Mouse (Mus musculus) olfactory bulb, adult 2 months (tissue): ENCODE results near the gene Med27. TPM values are rescaled to one million over a fixed set of nuclear protein-coding genes. Genes with fewer than 3 reads are reported as not detected.

Experiments
- H3K27ac ChIP-seq: fragments of 200-500 bp; 2 replicates; pipeline ENCODE4 v1.5.1; 2012; ENCODE audit warnings: low read depth, low read length; ENCODE audit not compliant: insufficient read depth
- H3K4me1 ChIP-seq: fragments of 200-500 bp; 2 replicates; pipeline ENCODE4 v1.6.1; 2012; ENCODE audit warnings: low read length; ENCODE audit not compliant: control insufficient read depth, insufficient read depth
- H3K4me3 ChIP-seq: fragments of 200-500 bp; 2 replicates; pipeline ENCODE4 v1.5.1; 2012; ENCODE audit warnings: mild to moderate bottlenecking, low read depth, low read length, moderate library complexity; ENCODE audit not compliant: insufficient read depth
- CTCF ChIP-seq: fragments of 200-500 bp; IDR thresholded peaks from 2 replicates; pipeline ENCODE4 v1.5.1; 2012; ENCODE audit warnings: low read depth, mild to moderate bottlenecking, low read length, moderate library complexity; ENCODE audit not compliant: insufficient read depth
- POLR2A ChIP-seq: fragments of 200-500 bp; IDR thresholded peaks from 2 replicates; pipeline ENCODE4 v1.6.1; 2012; ENCODE audit warnings: mild to moderate bottlenecking, low read depth, low read length, moderate library complexity; ENCODE audit not compliant: insufficient read depth
- WGBS: fragments of 180-500 bp; shearing (Covaris S2); methylation state at CpG from one replicate; pipeline ENCODE4 v1.1.7; 2018; 5-methylcytosine and 5-hydroxymethylcytosine counted together
- polyA plus RNA-seq: library from polyadenylated mRNA; stranded (reverse); fragments of >200 nt; gene quantifications from 2 replicates; pipeline ENCODE4 v1.2.4, GENCODE M21; 2012; ENCODE audit warnings: low replicate concordance; ENCODE audit not compliant: missing spikeins, insufficient read depth, insufficient read length

Gene Med27
- polyA plus RNA-seq, 1 experiment: not detected

DNA sequence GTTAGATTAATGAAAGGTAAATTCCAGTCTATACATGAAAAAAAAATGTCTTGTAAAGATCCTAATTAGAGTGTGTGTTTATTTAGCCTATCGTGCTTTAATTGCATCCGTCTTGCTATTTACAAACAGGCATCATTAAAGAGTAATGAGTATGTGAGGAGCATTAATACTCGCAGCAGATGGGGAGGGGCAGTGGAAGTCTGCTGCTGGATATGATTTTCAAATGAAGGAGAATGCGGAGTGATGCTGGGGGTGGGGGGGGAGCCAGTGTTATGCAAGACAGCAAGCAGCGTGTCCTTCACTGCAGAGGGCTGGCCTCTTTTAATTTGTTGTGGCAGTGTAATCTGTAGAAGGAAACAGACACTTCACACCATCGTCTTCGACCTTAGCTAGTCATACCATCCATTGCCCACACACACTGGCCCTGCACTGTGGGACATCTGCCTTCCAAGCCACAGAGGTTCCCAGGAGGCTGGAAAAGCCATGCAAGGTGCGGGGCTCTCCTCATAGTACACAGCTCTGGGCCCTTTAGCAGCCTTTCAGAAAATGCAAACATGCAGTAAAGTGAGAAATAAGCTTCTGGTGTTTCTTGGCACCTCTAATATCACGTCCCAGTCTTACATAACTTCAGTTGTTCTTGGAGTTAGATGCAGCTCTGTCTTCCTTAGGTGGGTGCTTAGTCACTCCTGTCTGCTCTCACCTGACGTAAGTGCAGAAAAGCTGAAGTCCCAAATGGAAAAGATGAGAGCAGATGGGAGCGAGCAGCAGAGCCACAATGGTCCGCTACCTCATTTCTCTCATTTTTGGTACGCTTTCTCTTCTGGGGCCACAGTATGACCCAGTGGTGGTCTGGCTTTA, 142.0 kb downstream of the Med27 start:
- Histone ChIP-seq H3K4me3 (no peak overlapping the region), H3K27ac (no peak overlapping the region), H3K4me1 (peaks cover 3% of the 10 kb centered on the region)
- TF ChIP-seq CTCF (no peak), POLR2A (no peak)
- 76% methylated on average over 13 of the region's 13 CpGs for whole genome bisulfite sequencing

DNA sequence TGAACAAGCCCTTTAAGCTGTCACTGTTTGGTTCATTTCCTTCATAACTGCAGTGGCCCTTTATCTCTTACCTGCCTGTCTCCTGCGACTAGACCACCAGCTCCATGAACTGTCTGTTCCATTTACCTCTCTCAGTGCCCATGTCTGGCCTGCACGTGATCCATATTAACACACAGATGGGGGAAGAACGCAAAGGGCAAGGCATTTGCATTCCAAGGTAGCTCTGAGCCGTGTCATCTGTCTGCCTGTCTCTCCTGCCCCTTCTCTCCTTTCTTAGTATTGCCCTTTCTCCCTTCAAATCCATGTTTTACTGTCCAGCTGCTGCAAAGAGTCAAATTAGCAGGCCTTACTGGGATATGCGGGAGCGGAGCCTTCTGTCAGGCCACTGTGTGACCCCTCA, 145.0 kb downstream of the Med27 start:
- TF ChIP-seq POLR2A: no peak
- TF ChIP-seq CTCF: no peak
- Histone ChIP-seq H3K27ac (no peak overlapping the region), H3K4me1 (peaks cover 5% of the 10 kb centered on the region), H3K4me3 (no peak overlapping the region)
- 96% methylated on average over 6 of the region's 6 CpGs for whole genome bisulfite sequencing

DNA sequence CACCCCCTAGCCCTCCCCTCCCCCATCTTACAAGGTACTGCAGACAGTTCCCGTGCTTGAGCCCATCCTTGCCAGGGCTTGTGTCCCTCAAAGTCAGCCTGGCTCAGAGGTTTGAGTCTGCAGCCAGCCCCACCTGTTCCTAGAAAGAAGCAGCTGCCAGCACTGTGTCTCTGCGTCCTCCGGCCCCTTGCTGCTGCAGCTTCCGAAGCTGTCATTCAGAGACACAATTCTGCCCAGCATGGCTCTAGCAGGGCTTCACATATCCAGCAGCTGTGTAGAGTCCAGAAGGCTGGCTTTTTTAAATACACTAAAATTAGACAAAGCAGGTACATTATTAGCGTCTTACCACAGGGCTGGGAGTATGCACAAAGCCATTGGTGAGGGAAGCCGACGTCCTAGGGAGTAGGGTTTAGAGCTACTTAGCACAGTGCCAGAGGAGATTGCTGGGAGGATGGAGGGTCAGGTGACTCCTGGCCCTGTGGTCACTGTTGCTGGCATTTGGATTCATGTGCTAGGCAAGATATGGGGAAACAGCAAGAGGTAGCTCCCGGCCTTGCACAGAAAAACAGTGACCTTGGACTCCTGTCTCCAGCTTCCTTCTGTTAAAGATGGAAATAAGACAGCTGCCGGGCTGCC, 146.9 kb downstream of the Med27 start:
- WGBS: 67% methylated on average over 9 of the region's 9 CpGs
- TF ChIP-seq POLR2A (no peak), CTCF (no peak)
- no peak overlapping the region for H3K4me3 ChIP-seq
- H3K4me1 ChIP-seq: peaks cover 5% of the 10 kb centered on the region
- no peak overlapping the region for H3K27ac ChIP-seq

DNA sequence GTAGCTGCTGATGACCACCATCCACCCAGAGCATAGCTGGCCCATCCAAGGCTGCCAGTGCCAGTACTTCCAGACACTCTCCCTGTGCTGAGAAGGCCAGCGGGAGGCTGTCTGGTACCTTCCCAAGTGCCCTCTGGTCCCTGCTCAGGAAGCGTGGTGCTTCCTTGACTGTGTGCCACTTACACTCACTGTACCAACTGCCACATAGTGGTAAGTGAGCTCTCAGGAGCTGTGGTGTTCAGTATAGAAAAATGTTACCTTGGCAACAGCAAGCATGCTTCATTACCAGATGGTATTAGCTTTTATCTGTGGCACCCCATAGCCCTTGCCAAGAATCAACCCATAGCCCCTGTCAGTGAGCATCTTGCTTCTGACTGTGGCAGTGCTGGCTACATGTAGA, 148.7 kb downstream of the Med27 start:
- 94% methylated on average over 2 of the region's 2 CpGs for WGBS
- no peak for TF ChIP-seq CTCF
- TF ChIP-seq POLR2A: no peak
- H3K4me1 ChIP-seq: peaks cover 5% of the 10 kb centered on the region
- H3K27ac ChIP-seq: no peak overlapping the region
- no peak overlapping the region for H3K4me3 ChIP-seq

DNA sequence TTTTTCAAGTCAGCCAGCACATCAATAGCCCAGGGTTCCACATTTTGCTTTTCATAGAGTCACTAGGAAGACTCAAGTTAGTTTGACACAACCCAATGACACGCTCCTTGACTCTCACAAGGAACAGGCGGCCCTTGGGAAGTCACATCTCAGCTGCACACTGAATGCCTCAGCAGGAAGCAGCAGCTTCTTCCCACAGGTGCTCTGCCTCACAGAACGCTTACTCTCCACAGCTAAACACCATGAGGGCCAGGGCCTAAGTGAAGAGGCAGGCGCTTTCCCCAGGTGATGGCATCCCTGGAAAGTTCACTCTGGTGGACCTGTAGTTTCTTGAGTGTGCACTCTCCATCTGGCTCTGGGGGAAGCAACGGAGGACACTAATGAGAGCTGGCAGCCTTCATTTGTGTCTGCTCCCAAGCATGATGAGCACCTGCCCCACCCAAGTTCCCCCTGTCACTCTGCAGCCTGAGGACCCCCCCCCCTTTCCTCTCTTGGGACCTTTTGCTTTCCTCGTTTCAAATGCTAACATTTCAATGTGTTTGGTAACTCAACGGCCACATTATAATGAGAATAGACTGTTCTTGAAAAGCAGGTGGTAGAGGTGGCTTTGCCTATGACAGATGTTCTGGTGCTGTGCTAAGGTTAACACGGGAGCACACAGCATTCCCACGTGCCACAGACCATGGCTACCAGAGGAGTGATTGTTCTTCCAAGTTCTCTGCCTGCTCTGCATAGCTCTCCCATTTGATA, 154.2 kb downstream of the Med27 start:
- WGBS: 91% methylated on average over 9 of the region's 9 CpGs
- TF ChIP-seq CTCF (no peak), POLR2A (no peak)
- H3K27ac ChIP-seq: no peak overlapping the region

DNA sequence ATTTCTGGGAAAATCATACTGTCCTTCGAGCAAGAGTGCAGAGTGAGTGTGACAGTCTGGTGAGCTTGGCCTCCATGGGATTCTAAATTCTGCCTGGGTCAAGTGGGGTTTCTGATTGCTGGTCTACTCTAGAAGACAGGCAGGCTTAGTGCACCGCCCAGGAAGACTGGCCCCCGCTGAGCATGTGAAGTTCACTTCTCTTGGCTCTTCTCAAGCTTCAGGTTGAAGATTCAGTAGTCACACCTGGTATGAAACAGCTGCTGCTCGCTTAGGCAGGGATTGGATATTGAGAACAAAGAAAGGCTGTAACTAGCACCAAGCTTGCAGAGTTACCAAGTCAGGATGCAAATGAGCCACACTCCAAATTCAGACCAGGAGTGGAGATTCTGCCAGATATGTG, 154.8 kb downstream of the Med27 start:
- H3K4me1 ChIP-seq: no peaks in the 10 kb centered on the region
- no peak overlapping the region for H3K27ac ChIP-seq
- 91% methylated on average over 4 of the region's 4 CpGs for WGBS
- no peak for TF ChIP-seq CTCF
- TF ChIP-seq POLR2A: no peak
- no peak overlapping the region for H3K4me3 ChIP-seq

More for the DNA sequence above, 154.2 kb downstream of the Med27 start:
- H3K4me1 ChIP-seq: no peaks in the 10 kb centered on the region
- no peak overlapping the region for H3K4me3 ChIP-seq

DNA sequence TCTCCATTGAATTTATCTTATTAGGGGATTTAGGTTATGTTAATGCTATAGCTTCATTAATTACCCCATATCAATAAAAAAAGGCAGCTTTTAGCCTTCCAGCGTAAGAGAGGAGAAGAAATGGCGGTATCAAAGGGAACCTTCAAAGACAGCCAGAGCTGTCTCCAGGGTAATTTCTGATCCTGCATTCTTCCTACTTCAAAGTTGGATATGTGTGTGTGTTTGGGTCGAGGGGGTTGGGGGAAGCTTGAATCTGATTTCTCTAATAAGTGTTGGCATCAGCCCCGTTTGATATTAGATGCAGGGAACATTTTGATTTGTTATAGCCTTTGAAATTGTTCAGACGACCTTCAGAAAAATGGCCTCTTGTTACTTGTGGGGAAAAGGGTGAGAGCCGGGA, 158.2 kb downstream of the Med27 start:
- H3K27ac ChIP-seq: no peak overlapping the region
- no peak overlapping the region for H3K4me3 ChIP-seq
- H3K4me1 ChIP-seq: no peaks in the 10 kb centered on the region
- TF ChIP-seq POLR2A: no peak
- no peak for TF ChIP-seq CTCF
- 87% methylated on average over 6 of the region's 6 CpGs for WGBS

DNA sequence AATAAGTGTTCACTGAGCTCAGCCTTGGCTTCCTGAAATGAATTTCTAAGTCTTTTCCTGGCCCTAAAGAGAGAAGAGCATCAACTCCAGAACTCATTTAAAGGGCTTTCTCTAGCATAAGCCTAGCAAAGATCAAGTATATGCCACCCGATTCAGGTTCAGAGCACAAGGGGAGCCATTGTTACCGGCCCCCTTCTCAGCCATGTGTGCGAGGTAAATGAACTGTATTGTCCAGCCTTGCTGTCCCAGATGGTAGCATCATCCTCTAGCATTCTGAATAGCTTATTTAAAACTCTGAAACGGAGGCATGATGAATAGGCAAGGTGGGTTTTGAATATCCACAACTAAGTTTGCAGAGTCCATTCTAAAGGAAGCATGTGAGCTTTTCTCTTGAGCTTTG, 159.8 kb downstream of the Med27 start:
- no peaks in the 10 kb centered on the region for H3K4me1 ChIP-seq
- H3K4me3 ChIP-seq: no peak overlapping the region
- no peak overlapping the region for H3K27ac ChIP-seq
- no peak for TF ChIP-seq CTCF
- TF ChIP-seq POLR2A: no peak
- WGBS: 77% methylated on average over 4 of the region's 4 CpGs

DNA sequence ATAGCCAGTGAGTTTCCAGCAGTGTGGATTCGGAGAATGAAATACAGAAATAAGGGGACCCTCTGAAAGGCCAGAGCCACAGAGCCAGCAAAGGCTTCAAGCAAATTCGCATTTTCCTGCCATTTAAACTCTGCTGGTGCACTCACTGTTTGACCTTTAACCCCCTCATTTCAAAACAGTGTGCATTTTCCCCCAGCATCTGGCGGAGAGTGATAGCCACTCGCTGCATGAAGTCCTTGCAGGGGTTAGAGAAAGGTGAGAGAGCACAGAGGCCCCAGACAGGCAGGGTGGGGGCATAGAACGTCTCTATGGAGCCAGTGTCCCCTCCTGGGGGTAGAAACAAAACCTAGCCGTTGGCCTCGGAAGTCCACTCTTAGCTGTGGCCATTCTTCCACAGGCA, 166.5 kb downstream of the Med27 start:
- WGBS: 77% methylated on average over 7 of the region's 7 CpGs
- H3K4me1 ChIP-seq: no peaks in the 10 kb centered on the region

More for the DNA sequence above, 166.5 kb downstream of the Med27 start:
- TF ChIP-seq CTCF: no peak
- TF ChIP-seq POLR2A: no peak
- Histone ChIP-seq H3K27ac (no peak overlapping the region), H3K4me3 (no peak overlapping the region)
